Mouse (Mus musculus) C2C12 (cell line): ENCODE data around the gene Pheta1. TPM values are rescaled to one million over a fixed set of nuclear protein-coding genes. Genes with fewer than 3 reads are reported as not detected.

Experiments
- H3K27me3 ChIP-seq: one replicate; pipeline ENCODE4 v1.6.1; 2011; ENCODE audit not compliant: control insufficient read depth, insufficient read depth, insufficient read length
- H3K36me3 ChIP-seq: one replicate; pipeline ENCODE4 v1.6.1; 2011; ENCODE audit not compliant: control insufficient read depth, insufficient read depth
- H3K4me3 ChIP-seq: one replicate; pipeline ENCODE4 v1.5.1; 2011; ENCODE audit warnings: mild to moderate bottlenecking, control low read depth; ENCODE audit not compliant: poor library complexity, insufficient read depth, severe bottlenecking
- H3K79me2 ChIP-seq: one replicate; pipeline ENCODE4 v1.6.1; 2011; ENCODE audit not compliant: control insufficient read depth, insufficient read depth
- H3K79me3 ChIP-seq: one replicate; pipeline ENCODE4 v1.6.1; 2011; ENCODE audit warnings: low read depth, control low read depth
- H3ac ChIP-seq: one replicate; pipeline ENCODE3; 2011; ENCODE audit warnings: low read depth; ENCODE audit not compliant: control insufficient read depth, insufficient read length
- CEBPB ChIP-seq: IDR thresholded peaks from one replicate; pipeline ENCODE4 v1.6.1; 2011; ENCODE audit warnings: low read depth, mild to moderate bottlenecking, control low read depth, moderate library complexity
- CTCF ChIP-seq: IDR thresholded peaks from one replicate; pipeline ENCODE4 v1.5.1; 2011; ENCODE audit not compliant: control insufficient read depth, insufficient read depth, insufficient read length
- FOSL1 ChIP-seq: IDR thresholded peaks from one replicate; pipeline ENCODE4 v1.8.0; 2011; ENCODE audit warnings: mild to moderate bottlenecking, low read length; ENCODE audit not compliant: poor library complexity, insufficient read depth, severe bottlenecking
- MAX ChIP-seq: IDR thresholded peaks from one replicate; pipeline ENCODE4 v1.6.1; 2011; ENCODE audit warnings: mild to moderate bottlenecking, control low read depth
- MYOD1 ChIP-seq: IDR thresholded peaks from one replicate; pipeline ENCODE4 v1.6.1; 2011; ENCODE audit warnings: low read depth; ENCODE audit not compliant: control insufficient read depth, insufficient read length
- MYOG ChIP-seq: IDR thresholded peaks from one replicate; pipeline ENCODE4 v1.6.1; 2011; ENCODE audit not compliant: control insufficient read depth, insufficient read length; ENCODE audit errors: extremely low read depth
- USF1 ChIP-seq: IDR thresholded peaks from one replicate; pipeline ENCODE4 v1.6.1; 2011; ENCODE audit warnings: low read depth, mild to moderate bottlenecking, control low read depth, moderate library complexity
- polyA plus RNA-seq: library from polyadenylated mRNA; unstranded; fragments of >200 nt; fragmentation: generic; extraction: Trizol; gene quantifications from one replicate; pipeline ENCODE4 v1.2.1, GENCODE M21; 2012; ENCODE audit warnings: missing spikeins

The Pheta1 gene
- polyA plus RNA-seq, 1 experiment: 12.9 TPM

GRCm38 (mm10) chr5:121817551-121817950 lies 31.2 kb upstream of the Pheta1 start:
- Histone ChIP-seq H3K79me3 (peaks cover 25% of the 10 kb centered on the region), H3K27me3 (no peaks in the 10 kb centered on the region), H3K79me2 (peaks cover 38% of the 10 kb centered on the region), H3K4me3 (no peak overlapping the region), H3K36me3 (peaks cover 76% of the 10 kb centered on the region), H3ac (no peak overlapping the region)
- TF ChIP-seq FOSL1 (no peak), CEBPB (no peak), CTCF (no peak)

DNA sequence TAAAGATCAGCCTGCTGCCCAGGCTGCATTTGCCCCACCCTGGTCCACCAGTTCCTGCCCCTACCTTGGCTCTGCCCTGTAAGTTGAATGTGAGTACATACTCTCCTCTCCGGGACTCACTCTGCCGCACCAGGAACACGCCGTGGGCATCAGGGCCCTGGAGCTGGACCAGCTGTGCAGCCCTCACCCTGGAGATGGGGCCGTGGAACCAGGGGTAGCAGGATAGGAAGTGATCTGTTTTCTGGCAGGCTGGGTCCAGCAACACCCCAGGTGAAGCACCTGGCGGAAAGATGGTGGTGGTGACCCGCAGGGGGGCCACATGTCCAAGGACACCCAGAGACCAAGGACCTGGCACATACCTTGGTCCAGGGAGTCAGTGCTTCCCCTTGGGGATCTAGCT lies 30.4 kb upstream of the Pheta1 start:
- TF ChIP-seq MYOG: no peak
- no peak for TF ChIP-seq CTCF
- no peak for TF ChIP-seq MYOD1
- no peak for TF ChIP-seq FOSL1
- no peak for TF ChIP-seq USF1
- no peak for TF ChIP-seq MAX
- TF ChIP-seq CEBPB: no peak
- peaks cover 74% of the 10 kb centered on the region for H3K36me3 ChIP-seq

DNA sequence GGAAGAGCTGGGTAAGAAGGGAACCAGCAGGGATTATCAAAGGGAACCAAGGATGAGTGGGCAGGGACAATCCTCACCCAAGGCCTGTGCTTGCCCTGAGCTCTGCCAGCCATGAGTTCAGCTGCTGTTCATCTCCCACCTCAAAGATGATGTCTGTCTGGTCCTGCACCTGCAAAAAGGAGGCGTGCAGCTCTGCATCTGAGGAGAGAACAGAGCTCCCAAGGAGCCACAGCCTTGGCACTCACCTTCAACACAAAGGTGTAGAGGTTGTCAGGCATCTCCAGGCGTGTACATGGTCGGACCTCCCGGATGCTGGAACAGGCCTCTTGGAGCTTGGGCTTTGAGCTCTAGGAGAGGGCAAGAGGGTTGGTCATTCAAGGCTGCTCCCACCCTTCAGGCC lies 29.9 kb upstream of the Pheta1 start:
- TF ChIP-seq FOSL1: no peak
- no peak for TF ChIP-seq MYOG
- TF ChIP-seq MAX: no peak
- TF ChIP-seq USF1: no peak
- TF ChIP-seq MYOD1: no peak
- TF ChIP-seq CTCF: no peak
- no peak for TF ChIP-seq CEBPB
- Histone ChIP-seq H3K79me2 (peaks cover 51% of the 10 kb centered on the region), H3K36me3 (peaks cover 74% of the 10 kb centered on the region), H3ac (no peak overlapping the region), H3K4me3 (no peak overlapping the region), H3K79me3 (peaks cover 37% of the 10 kb centered on the region), H3K27me3 (no peaks in the 10 kb centered on the region)

More for the DNA sequence above, 30.4 kb upstream of the Pheta1 start:
- no peaks in the 10 kb centered on the region for H3K27me3 ChIP-seq
- no peak overlapping the region for H3ac ChIP-seq
- peaks cover 33% of the 10 kb centered on the region for H3K79me3 ChIP-seq
- peaks cover 46% of the 10 kb centered on the region for H3K79me2 ChIP-seq
- no peak overlapping the region for H3K4me3 ChIP-seq

DNA sequence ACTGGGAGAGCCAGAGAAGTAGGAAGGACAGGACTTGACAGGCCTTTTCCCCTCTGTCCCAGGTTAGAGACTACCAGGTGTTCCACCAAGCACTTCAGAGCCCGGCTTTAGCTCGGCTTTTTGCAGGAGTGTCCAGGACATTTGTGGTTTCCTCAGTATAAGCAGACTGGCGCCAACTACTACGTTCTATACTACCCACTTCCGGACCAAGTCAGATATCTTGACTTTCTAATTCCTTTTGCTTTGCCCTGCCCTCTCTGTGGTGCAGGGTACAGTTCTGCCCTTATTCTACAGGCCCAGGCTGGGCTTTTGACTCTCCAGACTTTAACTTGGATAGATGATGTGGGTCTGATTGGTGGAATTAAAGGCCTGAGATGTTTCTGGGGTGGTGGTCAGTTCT lies 29.2 kb upstream of the Pheta1 start:
- H3K27me3 ChIP-seq: no peaks in the 10 kb centered on the region
- H3K4me3 ChIP-seq: no peak overlapping the region
- no peak overlapping the region for H3ac ChIP-seq
- H3K79me2 ChIP-seq: peaks cover 58% of the 10 kb centered on the region
- peaks cover 75% of the 10 kb centered on the region for H3K36me3 ChIP-seq
- H3K79me3 ChIP-seq: peaks cover 43% of the 10 kb centered on the region
- TF ChIP-seq CEBPB (no peak), USF1 (no peak), MYOG (no peak), FOSL1 (no peak), MYOD1 (no peak), CTCF (no peak), MAX (no peak)

- H3K79me2 ChIP-seq: peaks cover 64% of the 10 kb centered on the region
- no peak overlapping the region for H3K4me3 ChIP-seq
- no peaks in the 10 kb centered on the region for H3K27me3 ChIP-seq
- TF ChIP-seq CEBPB: no peak
- no peak for TF ChIP-seq FOSL1
- no peak for TF ChIP-seq CTCF
- TF ChIP-seq USF1: no peak
- no peak for TF ChIP-seq MYOG
- no peak for TF ChIP-seq MAX
- no peak for TF ChIP-seq MYOD1
- H3K36me3 ChIP-seq: peaks cover 75% of the 10 kb centered on the region
- no peak overlapping the region for H3ac ChIP-seq
- peaks cover 49% of the 10 kb centered on the region for H3K79me3 ChIP-seq
Observed at GRCm38 (mm10) chr5:121820161-121820560, 28.6 kb upstream of the Pheta1 start.

- H3K27me3 ChIP-seq: no peaks in the 10 kb centered on the region
- H3K79me3 ChIP-seq: peaks cover 53% of the 10 kb centered on the region
- H3K79me2 ChIP-seq: peaks cover 69% of the 10 kb centered on the region
- TF ChIP-seq MYOD1: no peak
- TF ChIP-seq CTCF: no peak
- no peak for TF ChIP-seq USF1
- TF ChIP-seq FOSL1: no peak
- H3ac ChIP-seq: no peak overlapping the region
- H3K36me3 ChIP-seq: peaks cover 75% of the 10 kb centered on the region
- no peak overlapping the region for H3K4me3 ChIP-seq
Observed at GRCm38 (mm10) chr5:121820657-121821056, 28.1 kb upstream of the Pheta1 start.
